Mouse (Mus musculus): ENCODE measurements at regions not wholly inside any gene's neighbourhood (a gene's known extent, or its start where the extent isn't known, plus 50 kb on each side); places are given as distances from the start of the nearest gene placed in this dataset.
A peak's percentile ranks its signal among the peaks of the same experiment; 100 is the strongest.

DNA sequence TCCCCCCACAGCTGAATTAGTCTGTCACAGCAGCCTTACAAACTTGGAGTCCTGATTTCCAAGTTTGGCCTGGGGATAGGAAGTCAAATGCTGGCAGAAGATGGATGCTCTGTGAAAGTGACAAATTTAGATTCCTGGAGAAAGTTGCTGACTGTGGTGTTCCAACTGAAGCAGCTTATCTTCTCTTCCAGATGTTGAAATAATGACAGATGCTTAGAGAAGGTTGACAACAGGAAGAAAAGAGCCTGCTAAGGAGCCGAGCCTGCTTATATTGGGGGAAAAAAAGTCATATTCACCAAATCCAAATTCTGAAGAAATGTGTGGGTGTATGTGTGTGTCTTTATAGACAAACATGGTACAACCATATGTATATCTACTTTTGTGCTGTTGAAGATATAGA is 1380.4 kb upstream of the Cdh8 start:
- DNase-seq (ENCODE audit: low read depth, low spot score), result no peak

DNA sequence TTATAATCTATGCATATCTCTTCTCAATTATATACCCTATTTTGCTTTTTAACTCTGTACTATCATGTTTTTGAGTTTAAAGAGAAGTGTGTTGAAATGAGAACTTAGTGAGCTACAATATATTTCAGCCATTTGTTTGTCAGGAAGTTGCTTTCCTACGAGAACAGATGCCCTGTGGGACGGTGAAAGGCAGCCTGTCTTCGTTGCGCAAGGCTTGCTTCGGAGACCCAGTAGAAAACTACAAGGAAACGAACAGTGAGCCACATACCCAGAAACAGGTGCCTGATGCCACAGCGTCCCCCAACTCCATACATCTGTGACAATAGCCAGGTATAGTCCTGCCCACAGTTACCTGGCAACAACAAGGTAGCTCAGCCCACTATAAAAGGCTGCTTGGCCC is 1377.7 kb upstream of the Cdh8 start:
- DNase-seq (ENCODE audit: low read depth, low spot score), result no peak

DNA sequence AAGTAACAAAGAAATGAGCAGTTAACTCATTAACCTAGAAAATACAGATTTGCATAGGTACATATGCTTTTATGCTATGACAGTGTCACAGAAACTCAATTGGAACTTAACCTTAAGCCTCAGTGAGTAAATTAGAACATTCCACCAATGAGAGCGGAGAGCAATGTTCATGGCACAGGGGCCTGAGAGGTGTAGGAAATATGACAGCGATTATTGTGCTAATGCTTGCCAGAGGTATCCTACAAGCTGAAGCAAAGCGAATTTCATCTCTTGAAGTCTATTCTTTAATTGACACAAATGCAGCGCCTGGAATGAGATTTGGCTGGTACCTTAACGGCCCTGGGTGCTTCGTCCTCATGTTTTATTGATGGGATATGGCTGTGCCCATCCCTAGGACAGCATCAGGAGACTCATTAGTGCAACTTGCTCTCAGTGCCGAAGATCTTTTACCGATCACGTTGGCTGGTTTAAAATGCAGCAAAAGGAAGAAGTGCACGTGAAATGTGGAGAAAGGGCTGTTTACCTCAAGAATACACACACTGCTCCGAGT is 1374.4 kb upstream of the Cdh8 start:
- DNase-seq (ENCODE audit: low read depth, low spot score), result no peak

DNA sequence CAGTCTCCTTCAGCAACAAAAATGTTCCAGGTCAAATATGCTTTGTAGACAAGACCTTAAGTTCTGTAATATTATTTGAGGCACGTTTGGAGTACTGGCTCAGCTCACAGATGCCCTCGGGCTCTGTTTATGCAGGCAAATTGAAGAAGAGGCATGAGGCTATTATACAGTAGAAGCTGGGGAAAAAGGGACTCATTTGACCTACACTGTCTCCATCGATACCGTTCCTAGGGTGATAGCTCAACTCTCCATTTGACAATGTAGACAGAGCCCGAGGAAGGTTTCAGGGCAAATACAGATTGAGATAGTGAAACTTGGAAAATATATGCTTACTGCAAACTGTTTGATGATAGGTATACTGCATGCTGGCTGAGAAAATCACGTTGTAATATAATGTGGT is 1371.9 kb upstream of the Cdh8 start:
- DNase-seq (ENCODE audit: low read depth, low spot score), result no peak

DNA sequence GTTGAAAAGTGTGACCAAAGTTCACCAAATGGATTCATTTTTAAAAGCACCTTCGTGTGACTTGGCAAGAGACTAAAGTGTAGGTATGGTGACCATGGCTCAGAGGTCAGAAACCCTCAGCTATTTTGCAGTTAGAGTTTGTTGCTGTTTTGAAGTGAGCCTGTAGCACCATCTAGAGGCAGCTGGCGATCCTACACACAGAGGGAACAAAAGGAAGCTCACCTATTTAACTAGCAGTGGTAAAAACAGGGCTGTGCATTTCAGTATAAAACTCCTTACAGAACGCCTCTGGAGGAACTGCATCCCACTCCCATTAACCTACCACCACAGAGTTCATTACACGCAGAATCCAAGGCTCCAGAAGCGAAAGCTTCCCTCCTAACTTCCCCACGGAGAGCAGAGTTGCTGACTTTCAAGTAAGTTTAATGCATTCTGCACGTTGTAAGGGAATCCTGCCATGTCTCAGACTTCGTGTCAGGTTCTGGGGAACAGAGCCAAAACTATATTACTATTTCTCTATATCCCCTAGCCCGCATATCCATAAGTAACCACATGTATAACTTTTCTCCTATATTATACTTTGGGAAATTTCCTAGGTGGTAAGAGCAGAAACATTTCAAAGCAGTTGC is 1356.6 kb upstream of the Cdh8 start:
- DNase-seq (ENCODE audit: low read depth, low spot score), result peak; percentile 73

DNA sequence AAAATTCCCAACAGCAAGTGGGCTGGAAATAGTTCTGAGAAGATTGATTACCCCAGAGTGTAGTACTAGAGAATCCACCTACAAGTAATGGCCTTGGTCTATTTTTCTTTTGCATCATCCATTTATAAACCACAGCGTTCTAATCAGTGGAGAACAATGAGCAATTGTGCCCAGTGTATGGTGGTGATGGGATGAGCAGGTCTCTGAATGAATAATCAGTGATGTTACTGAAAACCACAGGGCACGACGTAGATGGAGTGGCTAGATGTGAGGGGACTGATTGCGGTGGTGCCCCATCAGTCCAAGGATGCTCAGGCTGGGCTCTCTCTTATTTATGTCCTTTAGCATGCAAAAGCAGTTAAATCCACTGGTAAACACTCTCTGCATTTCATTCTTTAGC is 1353.3 kb upstream of the Cdh8 start:
- no peak for DNase-seq (ENCODE audit: low read depth, low spot score)

DNA sequence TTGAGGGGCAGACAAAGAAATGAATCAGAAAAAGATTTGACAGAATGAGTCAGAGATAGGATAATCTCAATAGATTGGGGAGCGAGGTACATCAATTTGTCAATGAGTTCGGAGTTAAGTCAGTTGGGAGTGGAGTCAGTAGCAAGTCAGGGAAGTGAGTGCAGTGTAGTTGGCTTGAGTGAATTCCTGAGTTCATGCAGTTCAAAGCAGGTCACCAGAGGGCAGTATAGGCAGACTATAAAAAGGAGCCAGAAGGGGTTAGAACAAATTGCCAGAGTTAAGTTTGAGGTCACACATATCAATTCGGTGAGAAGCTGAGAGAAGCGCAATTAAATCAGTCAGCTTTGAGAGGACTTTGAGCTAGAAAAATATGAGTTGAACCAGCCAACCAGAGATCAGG is 1317.7 kb upstream of the Cdh8 start:
- DNase-seq (ENCODE audit: low read depth, low spot score), result no peak

DNA sequence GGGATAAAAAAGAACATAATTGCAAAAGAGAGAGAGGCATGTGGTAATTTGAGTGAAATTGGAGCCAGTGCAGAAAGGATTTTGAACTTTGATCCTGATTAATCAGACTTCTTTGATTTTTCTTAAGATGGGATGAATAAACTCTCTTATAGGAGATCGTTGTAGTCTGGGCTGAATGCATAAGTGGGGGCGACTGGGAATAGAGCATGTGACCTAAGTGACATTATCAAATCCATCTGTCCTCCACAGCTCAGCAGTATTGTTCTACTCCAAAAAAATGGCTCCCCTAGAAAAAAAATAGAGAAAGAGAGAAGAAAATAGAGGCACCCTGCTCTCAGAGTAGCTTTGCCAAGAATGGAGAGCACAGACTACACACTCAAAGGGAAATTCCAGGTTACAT is 1286.1 kb upstream of the Cdh8 start:
- no peak for DNase-seq (ENCODE audit: low read depth, low spot score)

DNA sequence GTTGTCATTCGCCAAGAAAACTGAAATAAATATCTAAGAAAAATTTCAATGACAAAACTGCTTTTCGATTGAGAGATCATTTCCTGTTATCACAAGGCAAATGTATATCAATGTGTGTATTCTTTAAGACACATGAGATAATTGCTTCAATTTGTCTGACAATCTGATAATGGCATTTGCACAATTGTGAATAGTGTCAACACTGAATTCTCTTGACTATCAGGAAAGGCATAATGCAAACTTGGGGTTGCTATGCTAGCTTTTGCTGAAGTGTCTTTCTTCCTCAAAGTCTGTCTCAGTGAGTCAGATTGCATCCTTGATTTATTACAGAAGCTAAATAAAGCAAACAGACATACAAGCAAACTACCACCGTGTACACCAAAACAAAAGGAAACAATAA is 1278.8 kb upstream of the Cdh8 start:
- no peak for DNase-seq (ENCODE audit: low read depth, low spot score)

DNA sequence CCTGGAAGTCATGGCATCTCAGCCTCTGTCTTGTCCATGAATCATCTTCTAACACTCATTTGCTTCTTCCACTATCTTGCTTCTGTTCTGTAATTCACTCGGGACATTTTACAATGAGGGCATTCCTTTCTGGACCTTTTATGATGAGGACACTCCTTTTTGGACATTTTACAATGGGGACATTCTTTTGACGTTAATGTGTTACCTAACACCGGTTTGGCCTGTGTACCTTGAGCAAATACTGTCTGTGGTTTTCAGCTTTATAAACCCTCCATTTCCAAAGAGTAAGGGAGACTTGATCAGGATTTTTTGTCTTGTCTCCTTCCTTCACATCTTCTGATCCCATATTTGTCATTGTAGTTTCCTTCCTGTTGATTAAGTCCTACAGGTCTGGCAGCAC is 1262.3 kb upstream of the Cdh8 start:
- DNase-seq (ENCODE audit: low read depth, low spot score), result no peak

Data from mesoderm, embryonic 11.5 days (tissue).